Mouse (Mus musculus): ENCODE data around the gene Zc3h14. TPM values are rescaled to one million over a fixed set of nuclear protein-coding genes. Genes with fewer than 3 reads are reported as not detected.

Gene Zc3h14
- 127 and 141 TPM in 2 replicates for polyA plus RNA-seq (2016; fragmentation: Nextera tagmentation; extraction: Ambion mirVana)

- under 1% methylated on average over 87 of the region's 87 CpGs for WGBS
Observed at GRCm38 (mm10) chr12:98746746-98747379, at the start of gene Zc3h14. Gene Zc3h14 (plus strand): TSS chr12:98746964.

GRCm38 (mm10) chr12:98697202-98697601, 49.6 kb upstream of the Zc3h14 start:
- no peak overlapping the region for H3K4me3 ChIP-seq
- WGBS: 93% methylated on average over 5 of the region's 5 CpGs
- no peaks in the 10 kb centered on the region for H3K27me3 ChIP-seq (ENCODE audit: low read depth, poor library complexity, severe bottlenecking)

More at GRCm38 (mm10) chr12:98746746-98747379, at the start of gene Zc3h14:
- Histone ChIP-seq H3K27me3 (ENCODE audit: low read depth, poor library complexity, severe bottlenecking) (no peaks in the 10 kb centered on the region), H3K36me3 (peaks cover 19% of the 10 kb centered on the region), H3K4me1 (peaks cover 10% of the 10 kb centered on the region), H3K4me3 (peak within 1 kb of the TSS; percentile 92), H3K9me3 (replicated peaks) (no peaks in the 10 kb centered on the region), H3K27ac (peak within 1 kb of the TSS; percentile 97)
- peak; percentile 97 for DNase-seq (ENCODE audit: low spot score)

GRCm38 (mm10) chr12:98701564-98701963, 45.2 kb upstream of the Zc3h14 start:
- H3K27ac ChIP-seq: no peak overlapping the region
- no peak overlapping the region for H3K4me3 ChIP-seq
- no peaks in the 10 kb centered on the region for H3K9me3 ChIP-seq (replicated peaks)
- peaks cover 44% of the 10 kb centered on the region for H3K36me3 ChIP-seq
- WGBS: 91% methylated on average over 9 of the region's 9 CpGs
- DNase-seq (ENCODE audit: low spot score): no peak
- H3K27me3 ChIP-seq (ENCODE audit: low read depth, poor library complexity, severe bottlenecking): no peaks in the 10 kb centered on the region
- no peaks in the 10 kb centered on the region for H3K4me1 ChIP-seq

More at GRCm38 (mm10) chr12:98697202-98697601, 49.6 kb upstream of the Zc3h14 start:
- H3K27ac ChIP-seq: no peak overlapping the region
- DNase-seq (ENCODE audit: low spot score): no peak
- H3K36me3 ChIP-seq: peaks cover 27% of the 10 kb centered on the region
- no peaks in the 10 kb centered on the region for H3K9me3 ChIP-seq (replicated peaks)
- H3K4me1 ChIP-seq: no peaks in the 10 kb centered on the region

GRCm38 (mm10) chr12:98703554-98703953, 43.2 kb upstream of the Zc3h14 start:
- Histone ChIP-seq H3K36me3 (peaks cover 44% of the 10 kb centered on the region), H3K27ac (no peak overlapping the region), H3K4me1 (no peaks in the 10 kb centered on the region), H3K27me3 (ENCODE audit: low read depth, poor library complexity, severe bottlenecking) (no peaks in the 10 kb centered on the region), H3K9me3 (replicated peaks) (no peaks in the 10 kb centered on the region), H3K4me3 (no peak overlapping the region)
- 91% methylated on average over 2 of the region's 2 CpGs for WGBS
- no peak for DNase-seq (ENCODE audit: low spot score)

GRCm38 (mm10) chr12:98703961-98704360, 42.8 kb upstream of the Zc3h14 start:
- H3K27me3 ChIP-seq (ENCODE audit: low read depth, poor library complexity, severe bottlenecking): no peaks in the 10 kb centered on the region
- no peak overlapping the region for H3K27ac ChIP-seq
- 91% methylated on average over 10 of the region's 10 CpGs for WGBS
- H3K36me3 ChIP-seq: peaks cover 40% of the 10 kb centered on the region
- H3K9me3 ChIP-seq (replicated peaks): no peaks in the 10 kb centered on the region
- H3K4me1 ChIP-seq: no peaks in the 10 kb centered on the region
- no peak for DNase-seq (ENCODE audit: low spot score)
- H3K4me3 ChIP-seq: no peak overlapping the region

- 76% methylated on average over 6 of the region's 6 CpGs for WGBS
- H3K27ac ChIP-seq: no peak overlapping the region
Observed at GRCm38 (mm10) chr12:98712819-98713218, 33.9 kb upstream of the Zc3h14 start.

GRCm38 (mm10) chr12:98713621-98714103, 33.1 kb upstream of the Zc3h14 start:
- Histone ChIP-seq H3K4me3 (no peak overlapping the region), H3K9me3 (replicated peaks) (no peaks in the 10 kb centered on the region), H3K27me3 (ENCODE audit: low read depth, poor library complexity, severe bottlenecking) (no peaks in the 10 kb centered on the region), H3K4me1 (peaks cover 7% of the 10 kb centered on the region), H3K36me3 (no peaks in the 10 kb centered on the region), H3K27ac (no peak overlapping the region)
- 65% methylated on average over 7 of the region's 7 CpGs for WGBS
- DNase-seq (ENCODE audit: low spot score): no peak

More at GRCm38 (mm10) chr12:98712819-98713218, 33.9 kb upstream of the Zc3h14 start:
- Histone ChIP-seq H3K9me3 (replicated peaks) (no peaks in the 10 kb centered on the region), H3K36me3 (no peaks in the 10 kb centered on the region), H3K4me1 (peaks cover 7% of the 10 kb centered on the region), H3K27me3 (ENCODE audit: low read depth, poor library complexity, severe bottlenecking) (no peaks in the 10 kb centered on the region), H3K4me3 (no peak overlapping the region)
- DNase-seq (ENCODE audit: low spot score): no peak

- Histone ChIP-seq H3K9me3 (replicated peaks) (no peaks in the 10 kb centered on the region), H3K27ac (no peak overlapping the region), H3K4me1 (peaks cover 7% of the 10 kb centered on the region), H3K4me3 (no peak overlapping the region), H3K27me3 (ENCODE audit: low read depth, poor library complexity, severe bottlenecking) (no peaks in the 10 kb centered on the region), H3K36me3 (no peaks in the 10 kb centered on the region)
- no peak for DNase-seq (ENCODE audit: low spot score)
- 20% methylated on average over 11 of the region's 11 CpGs for WGBS
Observed at GRCm38 (mm10) chr12:98714757-98715156, 32.0 kb upstream of the Zc3h14 start.

- H3K27me3 ChIP-seq (ENCODE audit: low read depth, poor library complexity, severe bottlenecking): no peaks in the 10 kb centered on the region
- H3K9me3 ChIP-seq (replicated peaks): no peaks in the 10 kb centered on the region
- no peak overlapping the region for H3K4me3 ChIP-seq
- H3K36me3 ChIP-seq: no peaks in the 10 kb centered on the region
- peaks cover 7% of the 10 kb centered on the region for H3K4me1 ChIP-seq
- no peak for DNase-seq (ENCODE audit: low spot score)
- H3K27ac ChIP-seq: no peak overlapping the region
- 91% methylated on average over 2 of the region's 2 CpGs for WGBS
Observed at GRCm38 (mm10) chr12:98716142-98716541, 30.6 kb upstream of the Zc3h14 start.

- Histone ChIP-seq H3K4me3 (no peak overlapping the region), H3K27me3 (ENCODE audit: low read depth, poor library complexity, severe bottlenecking) (no peaks in the 10 kb centered on the region), H3K36me3 (no peaks in the 10 kb centered on the region), H3K4me1 (no peaks in the 10 kb centered on the region), H3K9me3 (replicated peaks) (no peaks in the 10 kb centered on the region), H3K27ac (no peak overlapping the region)
- WGBS: 85% methylated on average over 3 of the region's 3 CpGs
- DNase-seq (ENCODE audit: low spot score): no peak
Observed at GRCm38 (mm10) chr12:98720628-98721027, 26.1 kb upstream of the Zc3h14 start.

- Histone ChIP-seq H3K9me3 (replicated peaks) (no peaks in the 10 kb centered on the region), H3K36me3 (no peaks in the 10 kb centered on the region), H3K4me1 (no peaks in the 10 kb centered on the region), H3K27me3 (ENCODE audit: low read depth, poor library complexity, severe bottlenecking) (no peaks in the 10 kb centered on the region), H3K4me3 (no peak overlapping the region), H3K27ac (no peak overlapping the region)
- DNase-seq (ENCODE audit: low spot score): no peak
- WGBS: 79% methylated on average over 3 of the region's 3 CpGs
Observed at GRCm38 (mm10) chr12:98721030-98721429, 25.7 kb upstream of the Zc3h14 start.

GRCm38 (mm10) chr12:98724224-98724623, 22.5 kb upstream of the Zc3h14 start:
- Histone ChIP-seq H3K4me1 (no peaks in the 10 kb centered on the region), H3K27me3 (ENCODE audit: low read depth, poor library complexity, severe bottlenecking) (no peaks in the 10 kb centered on the region), H3K36me3 (0 out of 2 replicates have a peak, but pooled peaks cover 3% of the 10 kb centered on the region), H3K4me3 (no peak overlapping the region), H3K27ac (no peak overlapping the region), H3K9me3 (replicated peaks) (no peaks in the 10 kb centered on the region)
- no peak for DNase-seq (ENCODE audit: low spot score)
- 98% methylated on average over 7 of the region's 7 CpGs for WGBS

- no peak overlapping the region for H3K4me3 ChIP-seq
- H3K4me1 ChIP-seq: no peaks in the 10 kb centered on the region
- no peak for DNase-seq (ENCODE audit: low spot score)
- 0 out of 2 replicates have a peak, but pooled peaks cover 3% of the 10 kb centered on the region for H3K36me3 ChIP-seq
- 69% methylated on average over 5 of the region's 5 CpGs for WGBS
- no peaks in the 10 kb centered on the region for H3K27me3 ChIP-seq (ENCODE audit: low read depth, poor library complexity, severe bottlenecking)
- H3K9me3 ChIP-seq (replicated peaks): no peaks in the 10 kb centered on the region
- H3K27ac ChIP-seq: no peak overlapping the region
Observed at GRCm38 (mm10) chr12:98724976-98725375, 21.8 kb upstream of the Zc3h14 start.
